Mouse (Mus musculus) ovary, postnatal 10 days (tissue): ENCODE measurements around the gene Slco2a1.

ENCODE experiments used
- DNase-seq: peaks from one replicate; pipeline ENCODE4 v3.0.0; 2022; ENCODE audit warnings: low spot score

Gene Slco2a1

DNA sequence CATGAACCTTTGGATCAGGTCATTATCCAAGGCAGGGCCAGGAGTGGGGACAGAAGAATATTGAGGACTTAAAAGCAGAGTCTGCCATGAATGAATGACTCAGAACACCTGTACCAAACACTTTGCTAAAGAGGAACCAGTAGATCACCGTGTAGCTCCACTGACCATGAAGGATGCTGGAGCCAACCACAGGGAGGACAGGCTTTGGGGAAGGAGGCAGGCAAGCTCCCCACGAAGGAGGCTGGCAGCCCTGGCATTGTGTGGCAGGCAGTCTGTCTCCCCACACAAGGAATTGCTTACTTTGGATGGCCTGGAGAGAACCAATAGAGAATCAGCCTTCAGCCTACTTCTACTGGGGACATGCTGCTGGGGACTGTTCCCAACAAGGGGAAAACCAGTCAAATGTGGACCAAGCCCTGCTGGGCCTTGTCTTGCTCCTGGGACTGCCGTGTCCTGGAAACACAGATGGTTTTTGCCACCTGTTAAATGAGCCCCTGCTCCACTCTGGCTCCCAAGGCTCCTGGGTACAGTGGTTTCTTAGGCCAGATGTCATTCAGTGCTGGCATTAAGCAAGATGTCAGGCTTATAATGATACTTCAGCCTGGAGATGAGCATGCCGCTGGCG lies 130.3 kb downstream of the Slco2a1 start:
- DNase-seq, result no peak

DNA sequence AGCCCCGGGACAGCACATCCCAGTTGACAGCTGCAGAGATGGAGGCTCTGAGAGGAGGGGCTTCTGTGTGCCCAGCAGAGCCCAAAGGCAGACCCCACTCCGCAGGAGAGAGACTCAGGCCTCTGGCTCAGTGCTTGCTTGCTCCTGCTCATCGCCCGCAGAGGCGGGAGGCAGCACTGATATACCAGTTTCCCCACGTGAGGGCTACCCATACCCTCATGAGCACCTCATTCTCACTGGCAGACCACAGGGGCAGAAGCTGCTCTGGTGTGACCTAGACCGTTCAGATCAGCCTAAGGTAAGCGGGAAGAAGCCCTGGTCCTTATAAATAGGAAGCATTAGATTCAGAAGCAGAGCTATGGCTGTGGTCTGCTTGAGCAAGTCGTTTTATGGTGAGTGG lies 131.3 kb downstream of the Slco2a1 start:
- DNase-seq, result no peak

DNA sequence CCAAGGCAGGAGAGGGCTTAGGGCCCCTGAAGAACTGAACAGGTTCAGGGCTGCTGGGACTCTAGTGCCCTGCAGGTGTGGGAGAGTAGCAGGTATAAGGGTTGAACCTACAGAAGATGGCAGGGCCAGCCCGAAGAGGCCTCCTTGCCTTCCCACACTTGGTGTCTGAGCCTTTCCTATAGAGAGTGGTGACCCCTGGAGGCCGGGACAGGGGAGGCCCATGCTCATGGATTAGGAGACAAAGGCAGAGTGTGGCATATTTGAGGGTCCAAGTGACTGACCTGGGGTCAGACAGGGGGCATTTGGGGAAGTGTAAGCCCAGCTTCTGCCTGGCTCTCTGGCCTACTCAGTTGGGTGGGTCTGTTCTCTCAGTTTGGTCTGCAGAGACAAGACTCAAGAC lies 131.7 kb downstream of the Slco2a1 start:
- no peak for DNase-seq

DNA sequence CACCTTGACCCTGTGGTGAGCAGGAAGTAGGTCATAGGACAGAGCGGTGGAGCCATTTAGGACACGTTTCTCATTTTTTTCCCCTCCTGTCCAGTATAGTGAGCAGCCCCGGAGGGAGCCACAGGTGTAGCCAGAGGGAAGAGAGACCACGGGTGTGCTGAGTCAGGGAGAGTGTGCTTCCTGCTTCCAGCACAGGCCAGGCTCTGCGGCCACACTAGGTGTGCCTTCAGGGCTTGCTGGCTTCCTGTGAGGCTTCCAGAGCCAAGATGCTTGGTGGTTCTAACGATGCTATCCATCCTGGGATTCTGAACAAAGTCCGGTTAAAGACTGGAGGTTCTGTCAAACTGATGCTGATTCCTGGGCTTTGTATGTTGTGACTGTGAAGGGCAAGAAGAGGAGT lies 133.0 kb downstream of the Slco2a1 start:
- DNase-seq, result no peak

DNA sequence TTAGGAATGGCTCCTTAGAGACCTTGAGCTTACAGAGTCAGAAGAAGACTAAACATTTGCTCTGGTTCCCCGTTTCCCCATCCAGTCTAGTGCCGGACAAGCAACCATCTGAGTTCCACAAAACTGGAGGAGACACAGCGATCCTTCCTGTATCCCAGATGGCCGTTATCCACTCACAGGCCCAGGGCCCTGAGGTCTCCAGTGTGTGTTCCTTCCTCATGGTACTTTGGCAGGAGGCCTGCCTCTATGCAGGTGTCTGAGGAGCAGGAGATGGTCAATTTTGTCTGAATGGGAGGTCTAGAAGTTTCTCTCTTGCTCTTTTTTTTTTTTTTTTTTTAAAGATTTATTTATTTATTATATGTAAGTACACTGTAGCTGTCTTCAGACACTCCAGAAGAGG lies 136.2 kb downstream of the Slco2a1 start:
- DNase-seq, result no peak

GRCm38 (mm10) chr9:103133493-103134124 lies 145.1 kb downstream of the Slco2a1 start:
- DNase-seq, result no peak

GRCm38 (mm10) chr9:103134450-103135030 lies 146.0 kb downstream of the Slco2a1 start:
- DNase-seq, result no peak

DNA sequence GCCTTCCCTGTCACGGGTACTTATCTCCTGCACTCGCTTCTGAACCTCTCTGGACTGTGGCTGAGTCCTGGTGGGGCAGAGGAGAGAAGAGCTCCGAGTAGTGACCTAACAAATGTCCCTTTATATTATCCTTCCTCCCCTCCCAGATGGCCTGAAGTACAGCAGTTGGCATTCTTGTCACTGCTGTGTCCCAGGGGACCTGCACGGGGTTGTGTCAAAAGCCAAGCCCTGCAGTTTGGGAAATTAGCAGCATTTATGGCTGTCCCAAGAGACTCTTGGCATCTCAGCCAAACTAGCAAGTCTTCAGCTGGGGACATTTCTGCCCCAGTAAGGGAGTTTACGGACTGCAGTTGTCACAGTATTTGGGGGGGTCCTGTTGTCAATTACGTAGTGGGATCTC lies 151.0 kb downstream of the Slco2a1 start:
- DNase-seq, result no peak

- DNase-seq, result no peak
Measured at GRCm38 (mm10) chr9:103140384-103140783, 151.9 kb downstream of the Slco2a1 start.

DNA sequence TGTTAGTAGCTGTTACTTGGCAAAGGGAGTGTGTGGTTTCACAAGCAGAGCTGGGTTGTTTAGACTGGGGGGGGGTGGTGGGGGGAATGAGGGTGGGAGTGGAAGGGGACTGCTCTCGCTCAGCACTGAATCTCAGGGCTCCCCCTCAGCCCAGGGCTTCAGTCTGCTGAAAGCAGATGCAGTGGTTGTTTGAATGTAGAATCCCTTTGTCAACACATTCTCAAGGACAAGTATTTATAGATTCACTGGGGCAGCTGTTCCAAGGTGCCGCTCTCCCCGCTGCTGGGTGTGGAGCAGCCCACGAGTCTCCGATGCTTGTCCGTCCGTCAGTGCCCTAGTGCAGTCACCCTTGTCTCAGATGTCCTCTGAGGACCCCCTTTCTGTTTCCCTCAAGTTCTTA lies 152.8 kb downstream of the Slco2a1 start:
- no peak for DNase-seq

- no peak for DNase-seq
Measured at GRCm38 (mm10) chr9:103143881-103144280, 155.4 kb downstream of the Slco2a1 start.

DNA sequence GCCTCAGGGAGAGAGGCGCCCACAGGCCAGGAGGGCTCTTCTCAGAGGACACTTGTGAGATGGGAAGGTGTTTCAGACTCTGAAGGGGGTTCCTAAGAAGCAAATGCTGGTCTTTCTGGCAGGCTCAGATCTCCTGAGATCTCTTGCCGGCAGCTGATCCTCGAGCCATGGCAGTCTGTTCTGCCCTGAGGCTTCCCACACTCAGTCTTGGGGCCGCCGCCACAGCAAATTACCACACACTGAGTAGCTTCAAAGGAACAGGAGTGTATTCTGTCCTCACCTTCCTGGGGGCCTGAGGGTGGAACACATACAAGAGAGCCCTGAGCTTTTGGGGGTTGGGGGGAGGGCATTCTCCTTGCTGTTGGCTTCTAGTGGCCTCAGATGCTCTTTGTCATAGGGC lies 156.8 kb downstream of the Slco2a1 start:
- no peak for DNase-seq
